Mouse (Mus musculus) C2C12 (cell line): ENCODE data around the gene Rad51b. TPM values are rescaled to one million over a fixed set of nuclear protein-coding genes. Genes with fewer than 3 reads are reported as not detected.
A peak's percentile ranks its signal among the peaks of the same experiment; 100 is the strongest.

Experiments used
- H3K27me3 ChIP-seq: one replicate; pipeline ENCODE4 v1.6.1; 2011; ENCODE audit not compliant: control insufficient read depth, insufficient read depth, insufficient read length
- H3K36me3 ChIP-seq: one replicate; pipeline ENCODE4 v1.6.1; 2011; ENCODE audit not compliant: control insufficient read depth, insufficient read depth
- H3K4me3 ChIP-seq: one replicate; pipeline ENCODE4 v1.5.1; 2011; ENCODE audit warnings: mild to moderate bottlenecking, control low read depth; ENCODE audit not compliant: poor library complexity, insufficient read depth, severe bottlenecking
- H3K79me2 ChIP-seq: one replicate; pipeline ENCODE4 v1.6.1; 2011; ENCODE audit not compliant: control insufficient read depth, insufficient read depth
- H3K79me3 ChIP-seq: one replicate; pipeline ENCODE4 v1.6.1; 2011; ENCODE audit warnings: low read depth, control low read depth
- H3ac ChIP-seq: one replicate; pipeline ENCODE3; 2011; ENCODE audit warnings: low read depth; ENCODE audit not compliant: control insufficient read depth, insufficient read length
- CEBPB ChIP-seq: IDR thresholded peaks from one replicate; pipeline ENCODE4 v1.6.1; 2011; ENCODE audit warnings: low read depth, mild to moderate bottlenecking, control low read depth, moderate library complexity
- CTCF ChIP-seq: IDR thresholded peaks from one replicate; pipeline ENCODE4 v1.5.1; 2011; ENCODE audit not compliant: control insufficient read depth, insufficient read depth, insufficient read length
- FOSL1 ChIP-seq: IDR thresholded peaks from one replicate; pipeline ENCODE4 v1.8.0; 2011; ENCODE audit warnings: mild to moderate bottlenecking, low read length; ENCODE audit not compliant: poor library complexity, insufficient read depth, severe bottlenecking
- MAX ChIP-seq: IDR thresholded peaks from one replicate; pipeline ENCODE4 v1.6.1; 2011; ENCODE audit warnings: mild to moderate bottlenecking, control low read depth
- MYOD1 ChIP-seq: IDR thresholded peaks from one replicate; pipeline ENCODE4 v1.6.1; 2011; ENCODE audit warnings: low read depth; ENCODE audit not compliant: control insufficient read depth, insufficient read length
- MYOG ChIP-seq: IDR thresholded peaks from one replicate; pipeline ENCODE4 v1.6.1; 2011; ENCODE audit not compliant: control insufficient read depth, insufficient read length; ENCODE audit errors: extremely low read depth
- USF1 ChIP-seq: IDR thresholded peaks from one replicate; pipeline ENCODE4 v1.6.1; 2011; ENCODE audit warnings: low read depth, mild to moderate bottlenecking, control low read depth, moderate library complexity
- polyA plus RNA-seq: library from polyadenylated mRNA; unstranded; fragments of >200 nt; fragmentation: generic; extraction: Trizol; gene quantifications from one replicate; pipeline ENCODE4 v1.2.1, GENCODE M21; 2012; ENCODE audit warnings: missing spikeins

The Rad51b gene
- polyA plus RNA-seq, 1 experiment = 1.3 TPM

DNA sequence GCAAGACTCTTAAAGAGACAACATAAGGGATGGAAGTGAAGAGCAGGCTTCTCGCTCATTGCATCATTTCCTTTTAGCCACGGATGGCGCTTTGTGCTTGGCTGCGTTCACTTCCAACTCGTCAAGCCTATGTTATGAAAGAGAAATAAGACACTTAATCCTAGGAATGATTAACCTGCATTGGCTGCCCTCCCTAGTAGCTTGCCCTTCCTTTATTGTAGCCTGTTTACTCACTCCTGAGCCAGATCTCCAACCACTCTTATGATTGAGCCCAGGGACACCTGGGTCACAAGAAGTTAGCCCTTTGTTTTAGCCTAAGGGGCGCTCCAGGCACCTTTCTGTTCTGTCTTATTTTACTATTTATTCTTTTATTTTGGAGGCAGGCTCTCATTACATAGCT is 244.5 kb downstream of the Rad51b start:
- TF ChIP-seq MAX (no peak), MYOD1 (no peak), FOSL1 (no peak), CEBPB (no peak), CTCF (no peak), USF1 (no peak), MYOG (no peak)
- Histone ChIP-seq H3K36me3 (no peaks in the 10 kb centered on the region), H3K79me3 (no peaks in the 10 kb centered on the region), H3K4me3 (no peak overlapping the region), H3ac (no peak overlapping the region), H3K27me3 (no peaks in the 10 kb centered on the region), H3K79me2 (no peaks in the 10 kb centered on the region)

- H3K79me2 ChIP-seq = no peaks in the 10 kb centered on the region
- peak; percentile 67 for TF ChIP-seq USF1
- no peak for TF ChIP-seq MAX
- H3K27me3 ChIP-seq = no peaks in the 10 kb centered on the region
- H3ac ChIP-seq = no peak overlapping the region
- H3K4me3 ChIP-seq = no peak overlapping the region
- no peaks in the 10 kb centered on the region for H3K36me3 ChIP-seq
- H3K79me3 ChIP-seq = no peaks in the 10 kb centered on the region
Measured at GRCm38 (mm10) chr12:79545063-79545462, 248.0 kb downstream of the Rad51b start.

GRCm38 (mm10) chr12:79547556-79547955 is 250.5 kb downstream of the Rad51b start:
- no peaks in the 10 kb centered on the region for H3K79me2 ChIP-seq
- no peak overlapping the region for H3K4me3 ChIP-seq
- no peaks in the 10 kb centered on the region for H3K36me3 ChIP-seq
- no peaks in the 10 kb centered on the region for H3K79me3 ChIP-seq
- TF ChIP-seq CTCF = no peak
- no peak for TF ChIP-seq FOSL1
- no peak for TF ChIP-seq MYOD1
- no peak for TF ChIP-seq USF1
- TF ChIP-seq MYOG = no peak
- TF ChIP-seq CEBPB = no peak
- TF ChIP-seq MAX = no peak
- H3K27me3 ChIP-seq = no peaks in the 10 kb centered on the region
- H3ac ChIP-seq = no peak overlapping the region

DNA sequence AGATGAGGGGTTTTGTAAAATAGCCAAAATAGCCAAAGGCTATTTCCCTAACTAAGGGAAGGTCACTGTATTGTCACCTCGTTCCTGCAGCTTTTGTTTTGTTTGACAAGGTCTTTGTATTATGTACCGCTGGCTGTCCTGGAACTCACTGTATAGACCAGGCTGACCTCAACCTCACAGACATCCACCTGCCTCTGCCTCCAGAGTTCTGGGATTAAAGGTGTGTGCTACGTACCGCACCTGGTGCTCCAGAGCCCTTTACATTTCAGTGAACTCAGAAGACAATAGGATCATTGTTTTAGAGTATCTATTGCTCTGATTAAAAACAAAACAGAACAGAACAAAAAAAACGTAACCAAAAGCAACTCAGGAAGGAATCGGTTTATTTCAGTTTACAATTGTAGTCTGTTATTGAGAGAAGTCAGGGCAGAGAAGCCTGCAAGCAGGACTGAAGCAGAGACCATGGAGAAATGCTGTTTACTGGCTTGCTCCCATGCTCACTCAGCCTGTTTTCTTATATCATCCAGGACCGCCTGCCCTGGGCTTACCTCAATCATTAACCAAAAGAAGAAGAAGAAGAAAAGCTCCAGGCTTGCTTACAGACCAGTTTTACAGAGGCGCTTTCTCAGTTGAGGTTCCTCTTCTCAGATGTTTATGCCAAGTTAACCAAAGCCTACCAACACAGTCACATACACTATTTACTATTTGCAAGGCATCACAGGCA is 251.7 kb downstream of the Rad51b start:
- TF ChIP-seq FOSL1 (no peak), CEBPB (no peak), MYOD1 (no peak), MAX (no peak), MYOG (no peak), USF1 (no peak), CTCF (no peak)
- H3K36me3 ChIP-seq = no peaks in the 10 kb centered on the region
- no peaks in the 10 kb centered on the region for H3K79me2 ChIP-seq
- H3K79me3 ChIP-seq = no peaks in the 10 kb centered on the region
- no peaks in the 10 kb centered on the region for H3K27me3 ChIP-seq
- no peak overlapping the region for H3K4me3 ChIP-seq
- H3ac ChIP-seq = no peak overlapping the region

DNA sequence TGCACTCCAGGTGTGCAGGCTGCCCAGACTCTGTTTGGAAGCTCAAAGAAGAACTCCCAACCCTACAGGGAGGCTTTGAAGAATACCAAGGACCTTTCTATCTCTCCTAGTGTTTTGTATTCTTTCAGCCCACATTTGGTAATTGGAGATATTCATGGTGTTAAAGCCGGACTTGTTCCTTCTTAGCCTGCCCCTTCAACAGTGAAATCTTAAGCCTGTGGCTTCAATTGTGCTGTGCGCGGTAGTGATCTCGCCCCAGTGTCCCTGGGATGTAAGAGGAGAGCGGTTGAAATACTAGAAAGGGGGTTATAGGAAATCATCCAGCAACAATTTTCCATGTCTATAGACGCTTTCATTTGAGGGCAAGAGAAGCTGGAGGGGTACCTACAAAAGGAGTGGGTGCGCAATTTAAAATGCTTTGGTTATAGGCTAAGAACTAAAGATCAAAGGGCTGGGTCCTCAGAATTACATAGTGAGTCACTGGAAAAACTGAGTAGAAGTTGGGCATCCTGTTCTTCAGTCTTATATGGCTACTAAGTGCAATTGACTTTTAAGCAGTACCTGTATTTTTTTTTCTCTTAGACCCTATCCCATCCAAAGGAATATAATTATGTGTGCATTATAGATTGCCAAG is 253.1 kb downstream of the Rad51b start:
- no peak overlapping the region for H3K4me3 ChIP-seq
- no peaks in the 10 kb centered on the region for H3K79me3 ChIP-seq
- no peak overlapping the region for H3ac ChIP-seq
- no peaks in the 10 kb centered on the region for H3K36me3 ChIP-seq
- TF ChIP-seq USF1 = no peak
- H3K27me3 ChIP-seq = no peaks in the 10 kb centered on the region
- no peaks in the 10 kb centered on the region for H3K79me2 ChIP-seq

GRCm38 (mm10) chr12:79551274-79551673 is 254.2 kb downstream of the Rad51b start:
- H3K36me3 ChIP-seq = no peaks in the 10 kb centered on the region
- no peak overlapping the region for H3ac ChIP-seq
- H3K79me2 ChIP-seq = no peaks in the 10 kb centered on the region
- H3K4me3 ChIP-seq = no peak overlapping the region
- H3K79me3 ChIP-seq = no peaks in the 10 kb centered on the region
- TF ChIP-seq MAX (no peak), CTCF (no peak), FOSL1 (no peak), MYOD1 (no peak), CEBPB (no peak), USF1 (no peak), MYOG (no peak)
- no peaks in the 10 kb centered on the region for H3K27me3 ChIP-seq
